Mouse (Mus musculus) megakaryocyte, embryonic 14.5 days (primary cell): ENCODE measurements around the gene Akna. TPM values are rescaled to one million over a fixed set of nuclear protein-coding genes. Genes with fewer than 3 reads are reported as not detected.

Experiments used
- H3K27me3 ChIP-seq: replicated peaks from 2 replicates; pipeline ENCODE3; 2012; ENCODE audit warnings: inconsistent platforms
- H3K36me3 ChIP-seq: replicated peaks from 2 replicates; pipeline ENCODE3; 2012; ENCODE audit warnings: low read length, inconsistent platforms, mixed read lengths
- H3K4me1 ChIP-seq: 2 replicates; pipeline ENCODE4 v1.6.1; 2012; ENCODE audit warnings: inconsistent platforms
- H3K4me3 ChIP-seq: replicated peaks from 2 replicates; pipeline ENCODE3; 2012; ENCODE audit warnings: moderate library complexity, mild to moderate bottlenecking, inconsistent platforms
- H3K9me3 ChIP-seq: 2 replicates; pipeline ENCODE4 v1.6.1; 2012; ENCODE audit warnings: inconsistent platforms
- FLI1 ChIP-seq: IDR thresholded peaks from 2 replicates; pipeline ENCODE4 v1.6.1; 2012; ENCODE audit warnings: low read length, inconsistent platforms, mixed read lengths
- GATA1 ChIP-seq: IDR thresholded peaks from 3 replicates; pipeline ENCODE4 v1.6.1; 2012; ENCODE audit warnings: mixed read lengths, low read length, inconsistent platforms, borderline replicate concordance
- polyA plus RNA-seq: library from polyadenylated mRNA; stranded (reverse); fragments of >175 nt; gene quantifications from 2 replicates; pipeline ENCODE4 v1.2.3, GENCODE M21; 2012; ENCODE audit warnings: low replicate concordance; ENCODE audit not compliant: insufficient read depth

Akna gene
- polyA plus RNA-seq, 1 experiment = 12.0 TPM

DNA sequence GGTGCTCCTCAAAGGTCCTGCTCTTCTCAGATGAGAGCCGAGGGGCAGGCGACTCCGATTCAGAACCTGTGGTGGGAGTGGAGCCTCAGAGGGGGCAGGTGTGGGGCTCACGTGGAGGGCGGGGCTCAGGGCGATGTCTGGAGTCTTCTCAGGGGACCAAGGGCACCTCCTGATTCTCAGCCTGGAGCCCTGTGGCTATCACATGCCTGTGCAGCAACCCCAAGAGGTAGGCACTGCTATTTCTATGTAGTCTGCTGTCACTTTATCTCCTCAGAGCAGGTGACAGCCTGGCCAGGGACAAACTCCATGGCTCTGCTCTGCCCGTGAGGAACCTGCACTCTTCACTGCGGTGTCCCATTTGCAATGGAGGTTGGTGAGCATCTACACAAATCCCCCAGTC is 29.8 kb downstream of the Akna start:
- H3K36me3 ChIP-seq = peaks cover 75% of the 10 kb centered on the region
- H3K9me3 ChIP-seq = no peaks in the 10 kb centered on the region
- no peak for TF ChIP-seq FLI1
- no peak overlapping the region for H3K4me3 ChIP-seq
- peaks cover 4% of the 10 kb centered on the region; the same call in 1 of the 2 replicates for H3K4me1 ChIP-seq
- H3K27me3 ChIP-seq = peaks cover 2% of the 10 kb centered on the region

- peaks cover 2% of the 10 kb centered on the region for H3K27me3 ChIP-seq
- peaks cover 69% of the 10 kb centered on the region for H3K36me3 ChIP-seq
- TF ChIP-seq GATA1 = no peak
- TF ChIP-seq FLI1 = no peak
- no peaks in the 10 kb centered on the region for H3K9me3 ChIP-seq
- H3K4me1 ChIP-seq = 0 out of 2 replicates have a peak, but pooled peaks cover 3% of the 10 kb centered on the region
- H3K4me3 ChIP-seq = no peak overlapping the region
Observed at GRCm38 (mm10) chr4:63371890-63372289, 31.3 kb downstream of the Akna start.

- H3K36me3 ChIP-seq = peaks cover 61% of the 10 kb centered on the region
- H3K27me3 ChIP-seq = peaks cover 3% of the 10 kb centered on the region
- 0 out of 2 replicates have a peak, but pooled peaks cover 3% of the 10 kb centered on the region for H3K4me1 ChIP-seq
- TF ChIP-seq GATA1 = no peak
- TF ChIP-seq FLI1 = no peak
- H3K4me3 ChIP-seq = no peak overlapping the region
- H3K9me3 ChIP-seq = no peaks in the 10 kb centered on the region
Observed at GRCm38 (mm10) chr4:63370897-63371296, 32.3 kb downstream of the Akna start.

DNA sequence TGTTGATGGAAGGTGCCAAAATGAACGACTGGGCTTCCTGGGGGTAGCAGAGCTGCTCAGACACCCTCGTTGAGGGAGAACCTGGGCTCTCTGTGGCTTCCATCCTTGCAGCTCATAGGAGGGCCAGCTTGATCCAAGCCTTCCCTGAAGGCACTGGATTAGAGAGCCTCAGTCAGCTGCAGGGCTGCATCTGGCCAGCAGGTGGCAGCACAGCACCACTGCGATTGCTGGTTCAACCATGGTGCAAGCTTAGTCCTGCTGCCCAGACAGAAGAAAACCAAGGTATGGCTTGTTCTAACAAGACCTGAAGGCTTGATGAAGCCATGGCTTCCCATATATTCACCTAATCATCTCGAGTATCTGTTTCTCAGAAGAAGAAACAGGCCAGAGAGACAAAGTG is 34.6 kb downstream of the Akna start:
- TF ChIP-seq GATA1 (no peak), FLI1 (no peak)
- peaks cover 42% of the 10 kb centered on the region for H3K36me3 ChIP-seq
- H3K9me3 ChIP-seq = no peaks in the 10 kb centered on the region
- H3K4me3 ChIP-seq = no peak overlapping the region
- H3K4me1 ChIP-seq = 0 out of 2 replicates have a peak, but pooled peaks cover 3% of the 10 kb centered on the region
- peaks cover 6% of the 10 kb centered on the region for H3K27me3 ChIP-seq

- peaks cover 2% of the 10 kb centered on the region for H3K4me1 ChIP-seq
- H3K4me3 ChIP-seq = no peak within 1 kb of the TSS
- no peak for TF ChIP-seq FLI1
- TF ChIP-seq GATA1 = no peak
- no peaks in the 10 kb centered on the region for H3K36me3 ChIP-seq
- H3K9me3 ChIP-seq = no peaks in the 10 kb centered on the region
- peaks cover 30% of the 10 kb centered on the region for H3K27me3 ChIP-seq
Observed at GRCm38 (mm10) chr4:63362150-63362549, 41.0 kb downstream of the Akna start, which contains the start of gene Orm2. TSS of gene Orm2 (plus strand) at chr4:63362449.

- no peak overlapping the region for H3K4me3 ChIP-seq
- peaks cover 22% of the 10 kb centered on the region for H3K4me1 ChIP-seq
- H3K27me3 ChIP-seq = peaks cover 36% of the 10 kb centered on the region
- TF ChIP-seq GATA1 (no peak), FLI1 (no peak)
- no peaks in the 10 kb centered on the region for H3K36me3 ChIP-seq
- H3K9me3 ChIP-seq = no peaks in the 10 kb centered on the region
Observed at GRCm38 (mm10) chr4:63359861-63360260, 43.3 kb downstream of the Akna start.

GRCm38 (mm10) chr4:63356981-63357570 is 46.1 kb downstream of the Akna start:
- Histone ChIP-seq H3K27me3 (peaks cover 40% of the 10 kb centered on the region), H3K36me3 (no peaks in the 10 kb centered on the region), H3K9me3 (no peaks in the 10 kb centered on the region), H3K4me1 (peaks cover 29% of the 10 kb centered on the region), H3K4me3 (no peak overlapping the region)
- TF ChIP-seq FLI1 = no peak

DNA sequence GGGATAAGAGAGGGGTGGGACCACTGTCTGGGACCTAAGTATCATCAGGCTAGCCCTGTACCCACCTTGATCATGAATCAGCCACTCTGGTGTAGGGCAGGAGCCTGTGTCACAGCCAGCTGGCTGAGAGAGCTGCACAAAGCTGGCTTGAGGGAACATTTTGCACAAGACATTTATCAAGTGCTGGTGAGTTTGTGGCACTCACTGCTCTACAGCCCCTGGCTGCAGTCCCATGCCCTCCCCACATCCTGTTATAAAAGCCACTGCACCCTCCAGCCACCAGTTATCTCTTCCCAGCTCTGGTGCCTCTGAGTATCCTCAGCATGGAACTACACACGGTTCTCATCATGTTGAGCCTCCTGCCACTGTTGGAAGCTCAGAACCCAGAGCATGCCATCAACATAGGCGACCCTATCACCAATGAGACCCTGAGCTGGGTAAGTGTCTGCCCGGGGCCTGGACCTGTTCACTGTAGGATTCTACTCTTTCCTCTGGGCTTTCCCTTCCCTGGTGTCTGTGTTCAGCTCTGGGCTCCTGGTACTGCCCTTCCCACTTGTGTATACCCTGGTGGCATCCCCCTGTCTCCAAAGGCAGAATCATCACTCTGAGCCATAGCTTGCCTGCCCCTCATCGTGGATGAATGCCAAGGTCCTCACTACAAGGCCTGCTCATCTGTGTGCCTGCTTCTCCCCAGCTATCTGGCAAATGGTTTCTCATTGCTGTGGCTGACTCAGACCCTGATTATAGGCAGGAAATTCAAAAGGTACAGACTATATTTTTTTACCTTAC is 47.1 kb downstream of the Akna start, which contains the start of gene Orm3:
Gene Orm3, plus strand, starts transcription at position 286 of the 789 bp plus-strand sequence.
- Histone ChIP-seq H3K4me1 (peaks cover 29% of the 10 kb centered on the region), H3K27me3 (peaks cover 43% of the 10 kb centered on the region), H3K36me3 (no peaks in the 10 kb centered on the region), H3K9me3 (no peaks in the 10 kb centered on the region), H3K4me3 (no peak within 1 kb of the TSS)
- TF ChIP-seq FLI1 = no peak

DNA sequence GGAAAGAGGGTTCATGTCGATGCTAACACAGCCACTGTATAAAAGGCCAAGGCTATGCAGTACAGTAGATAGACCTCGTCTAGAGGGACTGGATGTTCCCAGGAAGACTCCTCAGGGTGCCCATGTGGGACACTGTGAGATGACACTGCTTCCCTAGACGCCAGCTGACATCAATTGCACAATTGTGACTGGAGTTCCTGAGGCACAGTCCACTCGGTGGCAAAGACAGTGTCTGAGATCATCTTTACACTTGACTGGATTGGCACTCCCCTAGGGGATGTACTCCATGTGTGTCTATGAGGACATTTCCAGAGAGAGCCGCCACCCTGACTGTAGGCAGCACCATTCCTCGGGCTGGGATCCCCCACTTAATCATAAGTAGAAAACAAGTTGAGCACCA is 54.6 kb downstream of the Akna start:
- Histone ChIP-seq H3K36me3 (no peaks in the 10 kb centered on the region), H3K4me1 (peaks cover 7% of the 10 kb centered on the region), H3K27me3 (peaks cover 48% of the 10 kb centered on the region), H3K9me3 (no peaks in the 10 kb centered on the region), H3K4me3 (no peak overlapping the region)
- TF ChIP-seq GATA1 = no peak

GRCm38 (mm10) chr4:63346659-63347058 is 56.5 kb downstream of the Akna start:
- H3K4me3 ChIP-seq = no peak overlapping the region
- no peaks in the 10 kb centered on the region for H3K36me3 ChIP-seq
- peaks cover 7% of the 10 kb centered on the region for H3K4me1 ChIP-seq
- no peak for TF ChIP-seq FLI1
- TF ChIP-seq GATA1 = no peak
- H3K27me3 ChIP-seq = peaks cover 44% of the 10 kb centered on the region
- H3K9me3 ChIP-seq = no peaks in the 10 kb centered on the region
